ENCODE assay signal across 13 mouse cellular contexts in genomic region chr7:126470077-126470476, GRCm38 (mm10). TPM values are rescaled to one million over a fixed set of nuclear protein-coding genes. Genes with fewer than 3 reads are reported as not detected.
DNase-seq lines count a peak whose midpoint lies in the region; TF ChIP-seq lines count a peak whose summit lies in the region.
"Had no signal": no experiment of that assay in that cellular context is flagged by ENCODE, and none has a peak within 500 bp of the region (broad histone marks: within the 10 kb centered on the region; RNA-seq: fewer than 3 reads in every experiment).

No protein-coding gene starts in this region.

- H3K27ac ChIP-seq in MEL (ENCODE audit: control insufficient read depth, low read depth, low read length) (peak overlapping the region; percentile 55), macrophage (peak overlapping the region; percentile 35)
- no peak overlapping the region for H3K27ac ChIP-seq in forebrain, embryonic 10.5 days
- H3K27ac ChIP-seq in kidney, adult 2 months (ENCODE audit: insufficient read depth, low read depth, low read length), result no peak overlapping the region
- H3K27ac ChIP-seq: hindbrain, embryonic 15.5 days; kidney, postnatal 0 days; limb, embryonic 12.5 days had no signal

- H3K79me2 ChIP-seq in MEL (ENCODE audit: control insufficient read depth, insufficient read depth, low read length, poor library complexity), result peaks cover 15% of the 10 kb centered on the region
- H3K79me2 ChIP-seq in macrophage (ENCODE audit: inconsistent target), result peaks cover 4% of the 10 kb centered on the region; the same call in 1 of the 2 replicates

- peak in 1 of 2 experiments; percentile 77; a peak in 3 of 4 replicates for TF ChIP-seq EP300 in MEL (IDR thresholded peaks at IDR 0.05; ENCODE audit: low read depth in 1 of 2, low read length in 2 of 2)

- no peak for TF ChIP-seq RAD21 in MEL (IDR thresholded peaks at IDR 0.05; ENCODE audit: low read depth, low read length)

- no peak for TF ChIP-seq POLR2A in MEL (IDR thresholded peaks at IDR 0.05; ENCODE audit: control insufficient read depth in 1 of 2, insufficient read depth in 1 of 2, low read depth in 1 of 2, low read length in 2 of 2, poor library complexity in 1 of 2)
- no peak for TF ChIP-seq POLR2A in kidney, adult 2 months (IDR thresholded peaks at IDR 0.05; ENCODE audit: low read depth, low read length)

- no peak for TF ChIP-seq CTCF in MEL (IDR thresholded peaks at IDR 0.05 in 2 of 3, conservative IDR thresholded peaks at IDR 0.05 in 1 of 3; ENCODE audit: control insufficient read depth in 1 of 3, insufficient read depth in 1 of 3, low read depth in 2 of 3, low read length in 3 of 3, poor library complexity in 1 of 3, severe bottlenecking in 1 of 3)
- no peak for TF ChIP-seq CTCF in kidney, adult 2 months (conservative IDR thresholded peaks at IDR 0.05; ENCODE audit: insufficient read depth, insufficient read length, low read depth, low read length)

- H3K9me3 ChIP-seq in MEL (replicated peaks; ENCODE audit: insufficient read depth, low read length), result no peaks in the 10 kb centered on the region
- H3K9me3 ChIP-seq in forebrain, embryonic 10.5 days, result no peaks in the 10 kb centered on the region
- H3K9me3 ChIP-seq: hindbrain, embryonic 15.5 days; limb, embryonic 12.5 days had no signal

- H3K27me3 ChIP-seq in MEL (ENCODE audit: control insufficient read depth in 1 of 2, insufficient read depth in 2 of 2, low read length in 2 of 2), result no peaks in the 10 kb centered on the region
- H3K27me3 ChIP-seq in forebrain, embryonic 10.5 days (ENCODE audit: poor library complexity, severe bottlenecking), result no peaks in the 10 kb centered on the region
- H3K27me3 ChIP-seq in kidney, adult 2 months (replicated peaks; ENCODE audit: control insufficient read depth, insufficient read depth, low read length), result no peaks in the 10 kb centered on the region
- H3K27me3 ChIP-seq: hindbrain, embryonic 15.5 days; limb, embryonic 12.5 days had no signal

- H3K36me3 ChIP-seq in MEL (ENCODE audit: control insufficient read depth in 1 of 2, insufficient read depth in 2 of 2, low read length in 2 of 2) (peaks cover 1 to 28% of the 10 kb centered on the region in 2 experiments; a peak in 3 of 4 replicates), macrophage (ENCODE audit: inconsistent target) (peaks cover 41% of the 10 kb centered on the region)
- peaks cover 82% of the 10 kb centered on the region for H3K36me3 ChIP-seq in forebrain, embryonic 10.5 days (replicated peaks)
- H3K36me3 ChIP-seq in kidney, adult 2 months (ENCODE audit: control insufficient read depth, insufficient read depth, low read length), result no peaks in the 10 kb centered on the region; the same call in none of the 2 replicates

- WGBS in macrophage (ENCODE audit: missing documents), result 6% methylated on average over 6 of the region's 6 CpGs
- 84% methylated on average over 6 of the region's 6 CpGs for WGBS in forebrain, embryonic 10.5 days
- 80% methylated on average over 6 of the region's 6 CpGs for WGBS in kidney, adult 2 months

- H3K4me1 ChIP-seq in MEL (ENCODE audit: control insufficient read depth in 1 of 2, insufficient read depth in 2 of 2, low read length in 2 of 2), result peaks cover 11 to 41% of the 10 kb centered on the region in 2 experiments
- H3K4me1 ChIP-seq in forebrain, embryonic 10.5 days, result peaks cover 16% of the 10 kb centered on the region
- peaks cover 3% of the 10 kb centered on the region; the same call in 1 of the 2 replicates for H3K4me1 ChIP-seq in kidney, adult 2 months (ENCODE audit: control insufficient read depth, insufficient read depth, low read length)

- H3K4me3 ChIP-seq in MEL (ENCODE audit: control insufficient read depth in 1 of 2, insufficient read depth in 1 of 2, low read depth in 2 of 2, low read length in 2 of 2), result no peak overlapping the region
- H3K4me3 ChIP-seq in macrophage (ENCODE audit: inconsistent target), result no peak overlapping the region
- no peak overlapping the region for H3K4me3 ChIP-seq in forebrain, embryonic 10.5 days
- no peak overlapping the region for H3K4me3 ChIP-seq in kidney, adult 2 months (ENCODE audit: insufficient read depth, low read depth, low read length)
- H3K4me3 ChIP-seq: erythroblast, embryonic 14.5 days; hindbrain, embryonic 15.5 days; limb, embryonic 12.5 days had no signal

- DNase-seq in CD4-positive, CD25-positive, alpha-beta regulatory T cell, adult 2 months (ENCODE audit: low read depth, low spot score), result peak; percentile 91
- peak; percentile 92 for DNase-seq in MEL (ENCODE audit: low read depth, low spot score)
- peak; percentile 86 for DNase-seq in thymus, postnatal 0 days (ENCODE audit: low spot score)
- DNase-seq in forebrain, embryonic 10.5 days (ENCODE audit: extremely low spot score, low spot score), result no peak
- no peak for DNase-seq in ovary, postnatal 36 days (ENCODE audit: low spot score)
- no peak for DNase-seq in kidney, adult 2 months
- DNase-seq: lung, postnatal 36 days; right cerebral cortex, postnatal 4 days had no signal

- no peak overlapping the region for H3K9ac ChIP-seq in MEL (ENCODE audit: control insufficient read depth, low read depth, low read length, poor library complexity, severe bottlenecking)
- H3K9ac ChIP-seq: hindbrain, embryonic 15.5 days; limb, embryonic 12.5 days had no signal

RNA-seq across cellular contexts. Expression of gene Sh2b1, which starts 5.1 kb away (rescaled TPM):
- total RNA-seq in MEL (2012; rRNA removed), result 11.8 and 13.1 TPM in 2 replicates
- 10 to 100 TPM in 1 of 2 experiments, not detected in 1; 48.9 TPM for polyA plus RNA-seq in MEL (2012; ENCODE audit: insufficient read depth in 1 of 2, insufficient read length in 2 of 2, low read depth in 1 of 2, low replicate concordance in 2 of 2, missing spikeins in 1 of 2)
- 10 to 100 TPM; 11.9 to 63.3 (median 41.1) TPM for total RNA-seq in macrophage (2018; cell fraction: chromatin; rRNA removed)
- total RNA-seq in macrophage (2018; cell fraction: cytosol; rRNA removed), result 10 to 100 TPM in 22 of 26 experiments, 1 to 10 TPM in 4; 6.0 to 20.4 (median 15.8) TPM
- total RNA-seq in macrophage (2018; cell fraction: nucleus; rRNA removed), result 10 to 100 TPM; 13.7 to 52.3 (median 28.3) TPM
- polyA plus RNA-seq in macrophage (2018), result 10.4 to 17.2 TPM (median 11.7 TPM) in 3 replicates
- 37.8 and 38.6 TPM in 2 replicates for polyA plus RNA-seq in thymus, postnatal 0 days (2015; fragmentation: Nextera tagmentation; extraction: Ambion mirVana)
- polyA plus RNA-seq in forebrain, embryonic 10.5 days (2016; fragmentation: Nextera tagmentation; extraction: Ambion mirVana), result 49.2 and 50.8 TPM in 2 replicates
- polyA plus RNA-seq in kidney, adult 2 months (2012; rRNA removed), result 62.8 and 71.7 TPM in 2 replicates

RNA-seq across cellular contexts. Expression of gene Atp2a1, which starts 7.2 kb away (rescaled TPM):
- 0.04 and 0.20 TPM in 2 replicates for total RNA-seq in MEL (2012; rRNA removed)
- under 1 TPM in 1 of 2 experiments, not detected in 1; 0.47 TPM for polyA plus RNA-seq in MEL (2012; ENCODE audit: insufficient read depth in 1 of 2, insufficient read length in 2 of 2, low read depth in 1 of 2, low replicate concordance in 2 of 2, missing spikeins in 1 of 2)
- under 1 TPM in 6 of 26 experiments, not detected in 20; 0.20 to 0.45 (median 0.32) TPM for total RNA-seq in macrophage (2018; cell fraction: chromatin; rRNA removed)
- total RNA-seq in macrophage (2018; cell fraction: cytosol; rRNA removed), result under 1 TPM in 9 of 26 experiments, not detected in 17; under 0.01 to 0.19 (median 0.06) TPM
- 1 to 10 TPM in 1 of 26 experiments, under 1 TPM in 2, not detected in 23; 0.24 to 5.2 (median 0.40) TPM for total RNA-seq in macrophage (2018; cell fraction: nucleus; rRNA removed)
- 0.06 TPM in 1 of 3 replicates, not detected in the others for polyA plus RNA-seq in macrophage (2018)
- 3.1 and 4.2 TPM in 2 replicates for polyA plus RNA-seq in thymus, postnatal 0 days (2015; fragmentation: Nextera tagmentation; extraction: Ambion mirVana)
- 0.33 TPM in 2 replicates for polyA plus RNA-seq in forebrain, embryonic 10.5 days (2016; fragmentation: Nextera tagmentation; extraction: Ambion mirVana)
- polyA plus RNA-seq in kidney, adult 2 months (2012; rRNA removed), result 0.35 and 144 TPM in 2 replicates
- polyA plus RNA-seq: erythroblast, embryonic 14.5 days had no signal

RNA-seq across cellular contexts. Expression of gene Tufm, which starts 17.1 kb away (rescaled TPM):
- total RNA-seq in MEL (2012; rRNA removed), result 224 and 244 TPM in 2 replicates
- polyA plus RNA-seq in MEL (2012; ENCODE audit: insufficient read depth in 1 of 2, insufficient read length in 2 of 2, low read depth in 1 of 2, low replicate concordance in 2 of 2, missing spikeins in 1 of 2) (100 to 1,000 TPM in 1 of 2 experiments, not detected in 1; 397 TPM), macrophage (2018) (41.8 to 72.5 TPM (median 42.9 TPM) in 3 replicates)
- total RNA-seq in macrophage (2018; cell fraction: chromatin; rRNA removed), result 10 to 100 TPM in 23 of 26 experiments, 1 to 10 TPM in 3; 8.5 to 57.2 (median 22.6) TPM
- 10 to 100 TPM; 34.1 to 49.7 (median 44.5) TPM for total RNA-seq in macrophage (2018; cell fraction: cytosol; rRNA removed)
- 10 to 100 TPM; 13.1 to 43.9 (median 26.5) TPM for total RNA-seq in macrophage (2018; cell fraction: nucleus; rRNA removed)
- 95.4 and 104 TPM in 2 replicates for polyA plus RNA-seq in thymus, postnatal 0 days (2015; fragmentation: Nextera tagmentation; extraction: Ambion mirVana)
- 180 and 183 TPM in 2 replicates for polyA plus RNA-seq in forebrain, embryonic 10.5 days (2016; fragmentation: Nextera tagmentation; extraction: Ambion mirVana)
- polyA plus RNA-seq in kidney, adult 2 months (2012; rRNA removed), result 219 and 227 TPM in 2 replicates

RNA-seq across cellular contexts. Expression of gene Atxn2l, which starts 33.2 kb away (rescaled TPM):
- 40.8 and 52.1 TPM in 2 replicates for total RNA-seq in MEL (2012; rRNA removed)
- polyA plus RNA-seq in MEL (2012; ENCODE audit: insufficient read depth in 1 of 2, insufficient read length in 2 of 2, low read depth in 1 of 2, low replicate concordance in 2 of 2, missing spikeins in 1 of 2) (100 to 1,000 TPM; 218 to 821 TPM), macrophage (2018) (60.6 to 79.7 TPM (median 71.8 TPM) in 3 replicates)
- total RNA-seq in macrophage (2018; cell fraction: chromatin; rRNA removed), result 100 to 1,000 TPM; 171 to 516 (median 386) TPM
- 100 to 1,000 TPM in 6 of 26 experiments, 10 to 100 TPM in 20; 74.5 to 107 (median 92.7) TPM for total RNA-seq in macrophage (2018; cell fraction: cytosol; rRNA removed)
- 100 to 1,000 TPM; 149 to 349 (median 227) TPM for total RNA-seq in macrophage (2018; cell fraction: nucleus; rRNA removed)
- 37.9 and 38.5 TPM in 2 replicates for polyA plus RNA-seq in thymus, postnatal 0 days (2015; fragmentation: Nextera tagmentation; extraction: Ambion mirVana)
- polyA plus RNA-seq in forebrain, embryonic 10.5 days (2016; fragmentation: Nextera tagmentation; extraction: Ambion mirVana), result 49.0 and 55.3 TPM in 2 replicates
- polyA plus RNA-seq in kidney, adult 2 months (2012; rRNA removed), result 70.6 and 90.5 TPM in 2 replicates

RNA-seq across cellular contexts. Expression of gene Rabep2, which starts 41.5 kb away (rescaled TPM):
- total RNA-seq in MEL (2012; rRNA removed), result 12.9 and 15.2 TPM in 2 replicates
- polyA plus RNA-seq in MEL (2012; ENCODE audit: insufficient read depth in 1 of 2, insufficient read length in 2 of 2, low read depth in 1 of 2, low replicate concordance in 2 of 2, missing spikeins in 1 of 2) (10 to 100 TPM in 1 of 2 experiments, not detected in 1; 16.2 TPM), macrophage (2018) (12.9 to 17.8 TPM (median 13.9 TPM) in 3 replicates)
- 100 to 1,000 TPM in 4 of 26 experiments, 10 to 100 TPM in 22; 35.6 to 131 (median 83.6) TPM for total RNA-seq in macrophage (2018; cell fraction: chromatin; rRNA removed)
- total RNA-seq in macrophage (2018; cell fraction: cytosol; rRNA removed), result 10 to 100 TPM in 25 of 26 experiments, 1 to 10 TPM in 1; 9.8 to 18.9 (median 13.5) TPM
- 10 to 100 TPM; 17.9 to 54.6 (median 31.1) TPM for total RNA-seq in macrophage (2018; cell fraction: nucleus; rRNA removed)
- polyA plus RNA-seq in thymus, postnatal 0 days (2015; fragmentation: Nextera tagmentation; extraction: Ambion mirVana), result 22.2 and 22.7 TPM in 2 replicates
- 24.8 and 25.5 TPM in 2 replicates for polyA plus RNA-seq in forebrain, embryonic 10.5 days (2016; fragmentation: Nextera tagmentation; extraction: Ambion mirVana)
- polyA plus RNA-seq in kidney, adult 2 months (2012; rRNA removed), result 24.7 and 25.7 TPM in 2 replicates

Comparison
In these comparisons a context has a peak if more than half of its experiments do, and no peak if none do; other contexts are left out.
1. DNase-seq: peak in CD4-positive, CD25-positive, alpha-beta regulatory T cell, adult 2 months (single experiment), MEL (single experiment) and thymus, postnatal 0 days (single experiment); none in forebrain, embryonic 10.5 days (single experiment), ovary, postnatal 36 days (single experiment) and kidney, adult 2 months (single experiment).
2. H3K27ac ChIP-seq: peak in MEL (single experiment) and macrophage (single experiment); none in forebrain, embryonic 10.5 days (single experiment) and kidney, adult 2 months (single experiment).